Mouse (Mus musculus) left cerebral cortex, adult 8-10 months (tissue): Measurements from ENCODE around the gene Arfip2. TPM values are rescaled to one million over a fixed set of nuclear protein-coding genes. Genes with fewer than 3 reads are reported as not detected.
A peak's percentile ranks its signal among the peaks of the same experiment; 100 is the strongest.

Experiments used
- DNase-seq, 2 experiments: peaks; one replicate each; pipeline ENCODE4 v3.0.0; 2022; ENCODE audit warnings: low spot score in 2 of 2
- total RNA-seq, 4 experiments: library from RNA; stranded (reverse); gene quantifications; 2 replicates each; pipeline ENCODE4 v1.2.4; 2022

Arfip2 gene
- total RNA-seq, 4 experiments from 2014 or later, result 84.6 to 108 (median 91.6) TPM

DNA sequence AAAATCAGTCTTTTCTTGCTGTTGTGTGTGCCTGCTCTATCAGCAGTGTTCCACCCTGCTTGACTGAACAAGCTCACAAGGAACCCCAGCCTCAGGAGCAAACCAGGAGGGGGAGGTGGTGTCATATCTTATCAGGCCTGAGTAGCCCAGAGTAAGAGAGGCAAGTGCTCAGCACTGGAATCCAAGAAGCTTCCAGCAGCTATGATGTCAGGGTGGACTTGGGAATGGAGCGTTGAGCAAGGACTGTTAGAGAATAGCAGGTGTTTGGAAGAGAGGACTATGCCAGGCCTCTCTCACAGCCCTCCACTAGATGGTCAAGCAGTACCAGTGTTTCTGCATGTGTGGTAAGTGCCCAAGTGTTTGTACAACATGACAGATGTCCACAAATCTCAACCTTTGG, 24.5 kb downstream of the Arfip2 start:
- no peak for DNase-seq

DNA sequence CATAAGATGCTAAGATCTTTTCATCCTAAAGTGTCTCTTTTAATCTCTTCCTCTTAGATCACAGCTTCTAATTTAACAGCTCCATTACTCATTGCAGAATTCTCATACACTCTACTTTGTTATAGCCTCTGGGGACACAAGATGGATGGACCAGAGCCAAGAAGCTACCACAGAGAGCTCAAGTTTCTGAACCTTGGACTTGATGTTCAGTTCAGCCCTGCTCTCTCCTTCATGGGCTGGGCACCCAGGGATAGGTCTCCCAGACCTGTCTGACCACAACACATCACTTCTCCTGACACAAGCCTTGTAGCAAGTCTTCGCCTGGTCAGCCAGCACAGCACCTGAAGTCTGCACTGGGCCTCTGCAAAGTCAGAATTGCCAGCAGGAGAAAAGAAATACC, 25.8 kb downstream of the Arfip2 start:
- no peak for DNase-seq

DNA sequence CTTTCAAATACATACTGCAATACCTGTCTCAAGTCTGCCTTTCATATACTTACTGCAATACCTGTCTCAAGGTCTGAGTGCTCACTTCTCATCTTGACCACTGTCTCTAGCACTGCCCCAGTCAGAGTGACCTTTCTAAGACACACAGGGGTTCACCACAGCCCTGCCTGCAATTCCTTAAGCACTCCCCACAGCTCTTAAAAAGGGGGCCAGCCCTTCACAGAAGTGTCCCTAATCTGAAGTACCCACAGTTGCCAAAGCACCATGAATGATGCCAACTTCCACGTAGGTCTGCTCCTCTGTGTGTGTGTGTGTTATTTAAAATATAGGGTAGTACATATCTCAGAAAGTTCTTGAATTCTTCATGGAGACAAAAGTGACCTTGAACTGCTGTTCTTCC, 28.4 kb downstream of the Arfip2 start:
- DNase-seq, result no peak

DNA sequence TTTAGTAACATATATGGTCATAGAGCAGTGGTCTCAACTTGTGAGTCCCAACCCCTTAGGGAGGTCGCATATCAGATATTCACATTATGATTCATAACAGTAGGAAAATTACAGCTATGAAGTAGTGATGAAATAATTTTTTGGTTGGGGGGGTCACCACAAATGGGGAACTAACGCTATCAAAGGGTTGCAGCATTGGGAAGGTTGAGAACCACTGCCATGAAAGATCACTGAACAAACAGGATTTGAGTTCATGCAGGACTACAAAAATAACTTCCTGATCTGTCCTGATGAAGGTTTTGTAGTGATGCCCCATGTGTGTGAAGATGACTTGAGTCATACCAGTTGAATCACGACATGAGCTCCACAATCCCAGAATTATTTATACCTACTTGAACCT, 31.7 kb downstream of the Arfip2 start:
- DNase-seq, result no peak

DNA sequence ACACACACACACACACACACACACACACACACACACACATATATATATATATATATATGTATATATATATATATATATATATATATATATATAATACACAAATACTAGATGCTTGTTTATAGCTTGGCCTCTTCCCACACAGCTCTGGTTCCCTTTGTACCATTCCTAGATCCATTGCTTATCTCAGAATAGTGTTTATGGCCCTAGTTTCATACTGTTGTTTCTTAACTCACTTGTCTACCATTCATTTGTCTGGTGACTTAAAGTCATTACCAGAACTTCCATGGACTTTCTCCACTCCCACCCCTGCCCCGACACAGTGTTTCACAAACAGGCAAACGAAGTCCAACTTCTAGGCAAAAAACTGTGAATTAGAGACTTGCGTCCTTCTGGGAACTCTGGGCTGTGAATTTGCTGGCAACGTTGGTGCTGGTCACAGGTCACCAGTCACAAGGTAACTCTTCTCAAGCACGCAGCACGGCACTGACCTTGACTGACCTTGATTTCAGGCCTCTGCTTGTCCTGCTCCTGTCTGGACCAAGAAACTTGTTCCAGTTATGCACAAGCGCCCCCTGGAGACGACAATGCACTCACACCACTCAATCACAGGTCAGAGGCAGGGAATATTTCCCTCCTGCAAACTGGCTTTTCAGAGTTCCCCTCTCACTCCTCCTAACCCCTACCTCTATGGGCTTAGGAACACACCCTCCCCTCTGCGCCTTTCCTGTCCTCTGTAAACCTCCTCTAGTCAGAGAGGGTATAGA, 37.2 kb downstream of the Arfip2 start:
- peak; percentile 47 to 49 for DNase-seq

DNA sequence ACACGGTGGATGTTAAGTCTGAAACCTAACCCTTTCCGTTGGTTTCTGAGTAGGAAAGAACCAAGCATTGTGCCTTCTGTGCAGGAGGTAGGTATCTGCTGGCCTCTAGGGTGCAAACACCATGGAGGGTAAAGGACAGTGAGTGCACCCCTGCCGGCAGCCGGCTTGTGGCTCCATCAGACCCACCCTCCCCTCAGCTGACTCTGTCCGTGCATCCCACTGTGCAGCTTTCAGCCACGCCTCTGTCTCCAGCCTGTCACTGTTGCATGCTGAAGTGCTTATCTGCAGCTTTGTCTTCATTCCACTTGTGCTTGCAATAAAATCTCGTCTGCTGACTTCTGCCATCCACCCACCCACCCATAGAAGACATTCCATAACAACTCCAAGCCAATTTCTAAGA, 50.1 kb downstream of the Arfip2 start:
- no peak for DNase-seq

DNA sequence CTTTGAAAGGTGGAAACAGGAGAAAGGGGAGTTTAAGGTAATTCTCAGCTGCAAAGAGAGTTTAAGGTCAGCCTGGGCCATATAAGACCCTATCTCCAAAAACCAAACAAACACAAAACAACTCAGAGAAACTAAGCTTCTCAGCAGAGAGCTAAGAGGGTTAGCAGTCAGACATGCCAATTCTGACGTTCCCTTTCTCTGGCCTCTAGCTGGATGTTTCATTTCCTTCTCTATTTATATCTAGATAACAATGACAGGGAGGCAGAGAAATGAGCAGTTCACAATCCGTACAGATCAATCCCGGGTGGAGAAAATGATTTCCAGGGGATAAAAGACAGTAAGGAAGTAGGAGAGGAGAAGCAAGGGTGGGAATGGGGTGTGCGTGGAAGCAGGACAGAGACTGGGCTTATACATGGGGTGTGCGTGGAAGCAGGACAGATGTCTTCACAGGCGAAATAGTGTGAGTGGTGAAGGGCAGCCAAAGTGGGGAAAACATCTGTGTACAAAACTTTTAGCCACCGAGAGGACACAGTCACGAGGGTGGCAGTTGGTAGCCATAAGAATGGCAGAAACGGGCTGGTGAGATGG, 51.8 kb downstream of the Arfip2 start:
- DNase-seq, result no peak

Other genes starting within 250 kb of the Arfip2 start
- 10 to 100 TPM; 64.6 to 72.6 (median 70.9) TPM for gene Fam160a2, start 240.4 kb downstream of the Arfip2 start, total RNA-seq
- 1 to 10 TPM in 2 of 4 experiments, under 1 TPM in 2; 0.98 to 2.0 (median 1.1) TPM for gene Cnga4, start 235.8 kb downstream of the Arfip2 start, total RNA-seq
- gene Cckbr, start 214.7 kb downstream of the Arfip2 start, total RNA-seq, result 10 to 100 TPM; 47.6 to 57.7 (median 52.5) TPM
- 10 to 100 TPM; 15.1 to 18.5 (median 17.0) TPM for gene Cavin3, start 158.1 kb downstream of the Arfip2 start, total RNA-seq
- gene Smpd1, start 86.1 kb downstream of the Arfip2 start, total RNA-seq, result 100 to 1,000 TPM; 100 to 105 (median 101) TPM
- gene Apbb1, start 58.8 kb downstream of the Arfip2 start, total RNA-seq, result 100 to 1,000 TPM; 437 to 456 (median 444) TPM
- gene Hpx, start 40.3 kb downstream of the Arfip2 start, total RNA-seq, result under 1 TPM; 0.33 to 0.63 (median 0.44) TPM
- gene Trim3, start 6.8 kb downstream of the Arfip2 start, total RNA-seq, result 100 to 1,000 TPM; 137 to 154 (median 148) TPM
- 10 to 100 TPM; 63.0 to 74.1 (median 68.2) TPM for gene Timm10b, start 360 bp downstream of the Arfip2 start, total RNA-seq
- 10 to 100 TPM in 2 of 4 experiments, 1 to 10 TPM in 2; 9.3 to 13.0 (median 11.2) TPM for gene Gm45799, start 136 bp upstream of the Arfip2 start, total RNA-seq
- 1 to 10 TPM; 4.8 to 6.3 (median 5.7) TPM for gene Dnhd1, start 10.4 kb upstream of the Arfip2 start, total RNA-seq
- gene Ilk, start 96.2 kb upstream of the Arfip2 start, total RNA-seq, result 10 to 100 TPM; 74.3 to 83.2 (median 81.6) TPM
- 10 to 100 TPM; 12.5 to 15.5 (median 13.8) TPM for gene Rrp8, start 97.0 kb upstream of the Arfip2 start, total RNA-seq
- gene Taf10, start 103.9 kb upstream of the Arfip2 start, total RNA-seq, result 100 to 1,000 TPM in 3 of 4 experiments, 10 to 100 TPM in 1; 97.4 to 118 (median 113) TPM
- 10 to 100 TPM; 62.2 to 81.2 (median 67.1) TPM for gene Tpp1, start 111.8 kb upstream of the Arfip2 start, total RNA-seq
- gene Dchs1, start 147.2 kb upstream of the Arfip2 start, total RNA-seq, result 10 to 100 TPM in 1 of 4 experiments, 1 to 10 TPM in 3; 9.1 to 10.2 (median 9.5) TPM
- gene Mrpl17, start 170.7 kb upstream of the Arfip2 start, total RNA-seq, result 100 to 1,000 TPM in 3 of 4 experiments, 10 to 100 TPM in 1; 89.9 to 106 (median 102) TPM